Mouse (Mus musculus): ENCODE results near the gene Use1. TPM values are rescaled to one million over a fixed set of nuclear protein-coding genes. Genes with fewer than 3 reads are reported as not detected.

Use1 gene
- polyA plus RNA-seq, 1 experiment from 2014 or later, result 109 TPM

- Histone ChIP-seq H3K9ac (peak overlapping the region; percentile 87), H3K9me3 (no peaks in the 10 kb centered on the region), H3K27me3 (no peaks in the 10 kb centered on the region), H3K4me1 (replicated peaks) (peaks cover 71% of the 10 kb centered on the region), H3K27ac (peak overlapping the region; percentile 90; the same call in 1 of the 2 replicates), H3K4me3 (peak overlapping the region; percentile 62), H3K36me3 (peaks cover 7% of the 10 kb centered on the region), H3K4me2 (peak overlapping the region; percentile 100)
- WGBS, result 1% methylated on average over 72 of the region's 72 CpGs
- ATAC-seq (ENCODE audit: low FRiP score), result no peak
Observed at GRCm38 (mm10) chr8:71380178-71381171, 13.8 kb downstream of the Use1 start.

- WGBS, result 2% methylated on average over 49 of the region's 89 CpGs
- Histone ChIP-seq H3K4me2 (peak within 1 kb of the TSS; percentile 100), H3K4me3 (peak within 1 kb of the TSS; percentile 62), H3K9ac (peak within 1 kb of the TSS; percentile 87), H3K9me3 (no peaks in the 10 kb centered on the region), H3K36me3 (peaks cover 7% of the 10 kb centered on the region), H3K27me3 (no peaks in the 10 kb centered on the region), H3K4me1 (replicated peaks) (peaks cover 61% of the 10 kb centered on the region), H3K27ac (peak within 1 kb of the TSS; percentile 90)
- ATAC-seq (ENCODE audit: low FRiP score), result peak; percentile 57
Observed at GRCm38 (mm10) chr8:71381421-71381970, 14.8 kb downstream of the Use1 start, which contains the start of gene Nr2f6. TSS of gene Nr2f6 (minus strand) at chr8:71381960.

GRCm38 (mm10) chr8:71381971-71382961 is 15.6 kb downstream of the Use1 start:
- Histone ChIP-seq H3K27me3 (no peaks in the 10 kb centered on the region), H3K4me1 (replicated peaks) (peaks cover 55% of the 10 kb centered on the region), H3K27ac (peak overlapping the region; percentile 90), H3K4me2 (peak overlapping the region; percentile 100), H3K4me3 (peak overlapping the region; percentile 62), H3K9me3 (no peaks in the 10 kb centered on the region), H3K9ac (peak overlapping the region; percentile 87), H3K36me3 (peaks cover 7% of the 10 kb centered on the region)
- WGBS, result under 1% methylated on average over 45 of the region's 80 CpGs
- peak; percentile 74 for ATAC-seq (ENCODE audit: low FRiP score)

GRCm38 (mm10) chr8:71383396-71383795 is 16.7 kb downstream of the Use1 start:
- Histone ChIP-seq H3K36me3 (no peaks in the 10 kb centered on the region), H3K9me3 (no peaks in the 10 kb centered on the region), H3K4me1 (replicated peaks) (peaks cover 47% of the 10 kb centered on the region), H3K9ac (no peak overlapping the region), H3K27me3 (no peaks in the 10 kb centered on the region), H3K4me3 (no peak overlapping the region), H3K27ac (no peak overlapping the region), H3K4me2 (no peak overlapping the region)
- 13% methylated on average over 11 of the region's 12 CpGs for WGBS
- ATAC-seq (ENCODE audit: low FRiP score), result no peak

- 54% methylated on average over 3 of the region's 3 CpGs for WGBS
- Histone ChIP-seq H3K4me3 (no peak overlapping the region), H3K9me3 (no peaks in the 10 kb centered on the region), H3K4me1 (replicated peaks) (peaks cover 43% of the 10 kb centered on the region), H3K27me3 (no peaks in the 10 kb centered on the region), H3K4me2 (no peak overlapping the region), H3K27ac (no peak overlapping the region), H3K9ac (no peak overlapping the region), H3K36me3 (no peaks in the 10 kb centered on the region)
- no peak for ATAC-seq (ENCODE audit: low FRiP score)
Observed at GRCm38 (mm10) chr8:71383860-71384259, 17.2 kb downstream of the Use1 start.

GRCm38 (mm10) chr8:71385212-71385835 is 18.7 kb downstream of the Use1 start:
- H3K4me3 ChIP-seq, result no peak overlapping the region
- H3K27me3 ChIP-seq, result no peaks in the 10 kb centered on the region
- WGBS, result 75% methylated on average over 12 of the region's 12 CpGs
- no peaks in the 10 kb centered on the region for H3K9me3 ChIP-seq
- H3K36me3 ChIP-seq, result no peaks in the 10 kb centered on the region
- ATAC-seq (ENCODE audit: low FRiP score), result no peak
- H3K4me2 ChIP-seq, result no peak overlapping the region
- no peak overlapping the region for H3K27ac ChIP-seq
- H3K4me1 ChIP-seq (replicated peaks), result peaks cover 28% of the 10 kb centered on the region
- no peak overlapping the region for H3K9ac ChIP-seq

GRCm38 (mm10) chr8:71388267-71388666 is 21.6 kb downstream of the Use1 start:
- ATAC-seq (ENCODE audit: low FRiP score), result no peak
- no peaks in the 10 kb centered on the region for H3K9me3 ChIP-seq

GRCm38 (mm10) chr8:71391696-71392095 is 25.0 kb downstream of the Use1 start:
- 95% methylated on average over 2 of the region's 2 CpGs for WGBS
- H3K27me3 ChIP-seq, result no peaks in the 10 kb centered on the region
- H3K4me3 ChIP-seq, result no peak overlapping the region
- ATAC-seq (ENCODE audit: low FRiP score), result no peak
- H3K27ac ChIP-seq, result no peak overlapping the region
- H3K36me3 ChIP-seq, result no peaks in the 10 kb centered on the region
- H3K4me1 ChIP-seq (replicated peaks), result peaks cover 4% of the 10 kb centered on the region; the same call in 1 of the 2 replicates
- no peaks in the 10 kb centered on the region for H3K9me3 ChIP-seq
- no peak overlapping the region for H3K9ac ChIP-seq
- H3K4me2 ChIP-seq, result no peak overlapping the region

More at GRCm38 (mm10) chr8:71388267-71388666, 21.6 kb downstream of the Use1 start:
- WGBS, result 82% methylated on average over 1 of the region's 1 CpGs
- H3K4me3 ChIP-seq, result no peak overlapping the region
- no peak overlapping the region for H3K9ac ChIP-seq
- H3K36me3 ChIP-seq, result no peaks in the 10 kb centered on the region
- H3K27ac ChIP-seq, result no peak overlapping the region
- H3K4me1 ChIP-seq (replicated peaks), result peaks cover 5% of the 10 kb centered on the region
- no peaks in the 10 kb centered on the region for H3K27me3 ChIP-seq
- no peak overlapping the region for H3K4me2 ChIP-seq

GRCm38 (mm10) chr8:71392391-71392790 is 25.7 kb downstream of the Use1 start:
- Histone ChIP-seq H3K9ac (no peak overlapping the region), H3K4me2 (no peak overlapping the region), H3K27ac (no peak overlapping the region), H3K4me1 (replicated peaks) (peaks cover 7% of the 10 kb centered on the region), H3K27me3 (no peaks in the 10 kb centered on the region), H3K36me3 (no peaks in the 10 kb centered on the region), H3K9me3 (no peaks in the 10 kb centered on the region), H3K4me3 (no peak overlapping the region)
- ATAC-seq (ENCODE audit: low FRiP score), result no peak
- WGBS, result 77% methylated on average over 5 of the region's 5 CpGs

GRCm38 (mm10) chr8:71392871-71393270 is 26.2 kb downstream of the Use1 start:
- Histone ChIP-seq H3K27ac (no peak overlapping the region), H3K4me1 (replicated peaks) (peaks cover 12% of the 10 kb centered on the region), H3K36me3 (no peaks in the 10 kb centered on the region), H3K9me3 (no peaks in the 10 kb centered on the region), H3K9ac (no peak overlapping the region), H3K27me3 (no peaks in the 10 kb centered on the region), H3K4me3 (no peak overlapping the region), H3K4me2 (no peak overlapping the region)
- no peak for ATAC-seq (ENCODE audit: low FRiP score)
- 13% methylated on average over 3 of the region's 3 CpGs for WGBS

GRCm38 (mm10) chr8:71394481-71394880 is 27.8 kb downstream of the Use1 start:
- Histone ChIP-seq H3K27ac (no peak overlapping the region), H3K9ac (0 out of 2 replicates have a peak overlapping the region, but pooled peaks have one; percentile 25), H3K4me1 (replicated peaks) (peaks cover 12% of the 10 kb centered on the region), H3K9me3 (no peaks in the 10 kb centered on the region), H3K4me3 (no peak overlapping the region), H3K36me3 (peaks cover 12% of the 10 kb centered on the region), H3K4me2 (no peak overlapping the region), H3K27me3 (no peaks in the 10 kb centered on the region)
- ATAC-seq (ENCODE audit: low FRiP score), result no peak
- 82% methylated on average over 7 of the region's 7 CpGs for WGBS

All from hindbrain, embryonic 13.5 days (tissue).